Mouse (Mus musculus): ENCODE measurements around the gene Macf1. TPM values are rescaled to one million over a fixed set of nuclear protein-coding genes. Genes with fewer than 3 reads are reported as not detected.
A peak's percentile ranks its signal among the peaks of the same experiment; 100 is the strongest.

The Macf1 gene
- polyA plus RNA-seq, 1 experiment: 142 TPM

DNA sequence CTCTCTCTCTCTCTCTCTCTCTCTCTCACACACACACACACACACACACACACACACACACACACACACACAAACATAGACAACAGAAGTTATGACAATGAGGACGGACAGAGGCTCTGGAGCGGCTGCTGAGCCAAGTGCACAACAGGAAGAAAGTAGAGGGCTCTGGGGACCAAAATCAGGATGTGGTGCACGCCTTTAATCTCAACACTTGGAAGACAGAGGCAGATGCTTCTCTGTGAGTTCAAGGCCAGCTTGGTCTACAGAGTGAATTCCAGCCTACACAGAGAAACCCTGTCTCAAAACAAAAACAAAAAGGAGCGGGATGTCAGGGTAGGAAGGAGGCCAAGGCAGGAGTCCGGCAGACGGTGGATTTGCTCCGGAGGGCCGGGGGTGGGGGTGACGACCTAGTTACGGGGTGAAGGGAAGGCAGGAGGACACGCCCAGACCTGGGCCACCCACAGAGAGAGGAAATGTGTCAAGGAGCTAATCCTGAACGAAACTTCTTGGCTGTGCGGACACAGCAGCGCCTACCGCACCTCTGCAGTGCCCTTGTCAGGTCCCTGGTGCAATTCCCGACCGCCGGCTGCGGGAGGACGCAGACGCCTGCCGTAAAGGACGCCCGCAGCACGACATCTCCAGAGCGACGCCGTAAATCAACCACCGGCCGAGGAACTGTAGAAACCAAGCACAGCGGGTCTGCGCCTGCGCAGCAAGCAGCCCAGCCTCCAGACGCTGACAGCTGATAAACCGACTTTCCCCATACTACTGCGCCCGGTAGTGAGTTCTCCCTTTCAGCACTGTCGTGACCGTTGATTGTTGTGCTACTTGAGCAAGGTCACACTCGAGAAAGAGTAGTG, 33.6 kb upstream of the Macf1 start, which contains the start of gene Ndufs5:
Gene Ndufs5 (minus strand): TSS at position 629 of the 860 bp plus-strand sequence.
- TF ChIP-seq CTCF (IDR thresholded peaks at IDR 0.05; ENCODE audit: extremely low read depth, insufficient read depth, insufficient read length, insufficient replicate concordance) (no peak), POLR2A (IDR thresholded peaks at IDR 0.05; ENCODE audit: low read depth, low read length) (peak; percentile 57)
- under 1% methylated on average over 40 of the region's 40 CpGs for WGBS

DNA sequence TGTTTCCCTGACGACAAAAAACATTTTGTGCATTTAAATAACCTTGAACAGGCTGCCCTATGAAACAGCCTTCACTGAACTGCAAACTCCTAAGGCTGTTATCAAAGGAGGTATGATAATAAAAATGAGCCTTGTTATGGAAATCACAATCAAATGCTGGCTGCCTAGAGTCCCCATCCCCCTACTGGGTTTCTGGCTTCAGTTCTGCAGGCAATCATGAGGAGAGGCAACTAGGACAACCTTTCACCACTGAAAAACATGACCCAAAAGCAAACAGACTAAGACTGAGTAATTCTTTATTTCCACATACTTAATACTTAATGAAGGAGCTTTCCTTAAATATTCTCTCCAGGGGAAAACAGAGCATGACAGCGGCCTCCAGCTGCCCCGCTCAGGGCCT, 28.3 kb upstream of the Macf1 start:
- Histone ChIP-seq H3K4me1 (ENCODE audit: control insufficient read depth, insufficient read depth, insufficient read length) (no peaks in the 10 kb centered on the region), H3K27me3 (ENCODE audit: control insufficient read depth, insufficient read depth, low read length) (no peaks in the 10 kb centered on the region), H3K27ac (ENCODE audit: insufficient read depth, low read length) (no peak overlapping the region), H3K4me3 (ENCODE audit: extremely low read depth, insufficient read depth, insufficient read length) (no peak overlapping the region), H3K36me3 (ENCODE audit: control insufficient read depth, insufficient read depth, low read length) (peaks cover 13% of the 10 kb centered on the region)
- no peak for TF ChIP-seq CTCF (IDR thresholded peaks at IDR 0.05; ENCODE audit: extremely low read depth, insufficient read depth, insufficient read length, insufficient replicate concordance)
- no peak for TF ChIP-seq POLR2A (IDR thresholded peaks at IDR 0.05; ENCODE audit: low read depth, low read length)
- DNase-seq (ENCODE audit: low read depth in 1 of 2, low spot score in 2 of 2): no peak
- WGBS: 93% methylated on average over 3 of the region's 3 CpGs

More for the DNA sequence above, 33.6 kb upstream of the Macf1 start, which contains the start of gene Ndufs5:
- Histone ChIP-seq H3K27me3 (ENCODE audit: control insufficient read depth, insufficient read depth, low read length) (no peaks in the 10 kb centered on the region), H3K4me3 (ENCODE audit: extremely low read depth, insufficient read depth, insufficient read length) (peak within 1 kb of the TSS; percentile 91), H3K27ac (ENCODE audit: insufficient read depth, low read length) (peak within 1 kb of the TSS; percentile 73), H3K36me3 (ENCODE audit: control insufficient read depth, insufficient read depth, low read length) (peaks cover 10% of the 10 kb centered on the region), H3K4me1 (ENCODE audit: control insufficient read depth, insufficient read depth, insufficient read length) (no peaks in the 10 kb centered on the region)
- peak; percentile 92 to 97 for DNase-seq (ENCODE audit: low read depth in 1 of 2, low spot score in 2 of 2)

DNA sequence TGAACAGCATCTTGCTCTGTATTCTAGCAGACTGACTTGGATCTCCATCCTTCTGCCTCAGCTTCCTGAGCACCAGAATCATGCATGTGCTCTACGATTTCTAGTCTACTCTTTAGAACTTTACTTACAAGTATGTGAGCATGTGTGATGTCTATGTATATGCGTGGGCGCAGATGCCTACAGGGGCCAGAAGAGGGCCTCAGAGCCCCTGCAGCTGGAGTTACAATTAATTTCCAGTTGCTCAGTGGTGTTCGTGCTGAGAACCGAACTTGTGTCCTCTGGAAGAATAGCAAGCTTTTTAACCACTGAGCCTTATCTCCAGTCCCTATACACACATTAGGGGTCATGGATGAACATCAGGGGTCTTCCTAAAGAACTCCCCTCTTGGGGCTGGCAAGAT, 23.2 kb upstream of the Macf1 start:
- no peak for DNase-seq (ENCODE audit: low read depth in 1 of 2, low spot score in 2 of 2)
- Histone ChIP-seq H3K4me1 (ENCODE audit: control insufficient read depth, insufficient read depth, insufficient read length) (no peaks in the 10 kb centered on the region), H3K36me3 (ENCODE audit: control insufficient read depth, insufficient read depth, low read length) (peaks cover 2% of the 10 kb centered on the region), H3K27me3 (ENCODE audit: control insufficient read depth, insufficient read depth, low read length) (no peaks in the 10 kb centered on the region; the same call in 1 of the 2 replicates), H3K27ac (ENCODE audit: insufficient read depth, low read length) (no peak overlapping the region), H3K4me3 (ENCODE audit: extremely low read depth, insufficient read depth, insufficient read length) (no peak overlapping the region)
- no peak for TF ChIP-seq POLR2A (IDR thresholded peaks at IDR 0.05; ENCODE audit: low read depth, low read length)
- TF ChIP-seq CTCF (IDR thresholded peaks at IDR 0.05; ENCODE audit: extremely low read depth, insufficient read depth, insufficient read length, insufficient replicate concordance): no peak
- WGBS: 95% methylated on average over 5 of the region's 5 CpGs

DNA sequence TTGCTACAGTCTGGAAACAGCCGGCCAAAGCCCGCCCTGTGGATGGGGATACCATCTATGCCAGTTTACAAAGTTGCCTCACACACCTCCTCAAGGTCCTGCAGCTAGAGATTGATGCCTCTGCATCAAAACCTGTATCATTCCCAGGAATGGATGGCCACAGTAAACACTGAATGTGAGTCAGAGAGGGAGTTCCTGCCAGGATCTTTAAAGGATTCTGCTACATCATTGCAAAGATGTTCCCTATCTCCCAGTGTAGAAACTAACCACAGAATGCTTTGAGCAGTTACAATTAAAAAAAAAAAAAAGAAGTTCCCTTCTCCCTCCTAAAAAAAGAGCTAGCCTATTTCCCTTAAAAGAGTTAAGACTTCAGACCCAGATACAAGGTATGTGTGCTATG, 21.2 kb upstream of the Macf1 start:
- WGBS: 90% methylated on average over 2 of the region's 2 CpGs
- Histone ChIP-seq H3K4me3 (ENCODE audit: extremely low read depth, insufficient read depth, insufficient read length) (no peak overlapping the region), H3K4me1 (ENCODE audit: control insufficient read depth, insufficient read depth, insufficient read length) (no peaks in the 10 kb centered on the region), H3K36me3 (ENCODE audit: control insufficient read depth, insufficient read depth, low read length) (no peaks in the 10 kb centered on the region), H3K27ac (ENCODE audit: insufficient read depth, low read length) (no peak overlapping the region), H3K27me3 (ENCODE audit: control insufficient read depth, insufficient read depth, low read length) (no peaks in the 10 kb centered on the region; the same call in 1 of the 2 replicates)
- TF ChIP-seq CTCF (IDR thresholded peaks at IDR 0.05; ENCODE audit: extremely low read depth, insufficient read depth, insufficient read length, insufficient replicate concordance) (no peak), POLR2A (IDR thresholded peaks at IDR 0.05; ENCODE audit: low read depth, low read length) (no peak)
- DNase-seq (ENCODE audit: low read depth in 1 of 2, low spot score in 2 of 2): no peak

DNA sequence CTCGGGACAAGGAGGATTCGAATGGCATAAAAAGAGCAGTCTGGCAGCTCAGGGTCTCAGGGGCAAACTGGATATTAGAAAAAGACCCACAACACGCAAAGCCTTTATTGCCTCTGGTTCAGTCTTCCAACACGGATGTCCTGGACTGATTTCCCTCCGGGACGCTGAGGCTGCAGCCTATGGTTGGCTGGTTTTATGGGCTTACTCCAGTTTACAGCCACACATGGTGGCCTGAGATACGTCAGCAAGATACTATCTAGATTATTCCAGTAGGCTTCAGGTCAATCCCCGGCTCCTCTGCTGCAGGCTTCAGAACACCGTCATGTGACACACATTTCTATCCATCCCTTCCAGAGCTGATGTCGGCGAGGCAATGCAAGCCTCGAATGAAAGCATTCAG, 9.2 kb upstream of the Macf1 start:
- WGBS: 90% methylated on average over 12 of the region's 12 CpGs
- H3K4me1 ChIP-seq (ENCODE audit: control insufficient read depth, insufficient read depth, insufficient read length): no peaks in the 10 kb centered on the region
- TF ChIP-seq CTCF (IDR thresholded peaks at IDR 0.05; ENCODE audit: extremely low read depth, insufficient read depth, insufficient read length, insufficient replicate concordance) (no peak), POLR2A (IDR thresholded peaks at IDR 0.05; ENCODE audit: low read depth, low read length) (no peak)
- no peaks in the 10 kb centered on the region for H3K27me3 ChIP-seq (ENCODE audit: control insufficient read depth, insufficient read depth, low read length)
- H3K27ac ChIP-seq (ENCODE audit: insufficient read depth, low read length): no peak overlapping the region
- no peak for DNase-seq (ENCODE audit: low read depth in 1 of 2, low spot score in 2 of 2)
- H3K36me3 ChIP-seq (ENCODE audit: control insufficient read depth, insufficient read depth, low read length): no peaks in the 10 kb centered on the region
- no peak overlapping the region for H3K4me3 ChIP-seq (ENCODE audit: extremely low read depth, insufficient read depth, insufficient read length)

DNA sequence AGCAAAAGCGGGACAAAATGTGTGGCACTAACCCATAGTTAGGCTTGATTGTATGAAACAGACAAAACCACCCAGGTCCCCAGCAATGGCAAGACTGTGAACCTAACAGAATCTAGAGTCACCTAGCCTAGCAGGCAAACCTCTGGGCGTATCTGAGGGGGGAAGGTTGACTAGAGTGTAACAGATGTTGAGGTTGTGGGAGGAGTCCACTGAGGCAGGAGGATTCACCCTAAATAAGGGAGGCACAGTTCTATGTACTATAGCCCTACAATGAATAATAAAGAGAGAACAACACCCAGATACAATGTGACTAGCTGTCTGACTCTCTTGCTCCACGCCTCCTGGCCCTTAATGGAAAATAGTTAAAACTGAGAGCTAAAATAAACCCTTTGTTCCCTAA, 7.9 kb upstream of the Macf1 start:
- TF ChIP-seq CTCF (IDR thresholded peaks at IDR 0.05; ENCODE audit: extremely low read depth, insufficient read depth, insufficient read length, insufficient replicate concordance) (no peak), POLR2A (IDR thresholded peaks at IDR 0.05; ENCODE audit: low read depth, low read length) (no peak)
- H3K4me3 ChIP-seq (ENCODE audit: extremely low read depth, insufficient read depth, insufficient read length): no peak overlapping the region
- H3K4me1 ChIP-seq (ENCODE audit: control insufficient read depth, insufficient read depth, insufficient read length): no peaks in the 10 kb centered on the region
- DNase-seq (ENCODE audit: low read depth in 1 of 2, low spot score in 2 of 2): no peak
- no peak overlapping the region for H3K27ac ChIP-seq (ENCODE audit: insufficient read depth, low read length)
- H3K36me3 ChIP-seq (ENCODE audit: control insufficient read depth, insufficient read depth, low read length): no peaks in the 10 kb centered on the region
- peaks cover 5% of the 10 kb centered on the region for H3K27me3 ChIP-seq (ENCODE audit: control insufficient read depth, insufficient read depth, low read length)
- WGBS: 75% methylated on average over 3 of the region's 3 CpGs

DNA sequence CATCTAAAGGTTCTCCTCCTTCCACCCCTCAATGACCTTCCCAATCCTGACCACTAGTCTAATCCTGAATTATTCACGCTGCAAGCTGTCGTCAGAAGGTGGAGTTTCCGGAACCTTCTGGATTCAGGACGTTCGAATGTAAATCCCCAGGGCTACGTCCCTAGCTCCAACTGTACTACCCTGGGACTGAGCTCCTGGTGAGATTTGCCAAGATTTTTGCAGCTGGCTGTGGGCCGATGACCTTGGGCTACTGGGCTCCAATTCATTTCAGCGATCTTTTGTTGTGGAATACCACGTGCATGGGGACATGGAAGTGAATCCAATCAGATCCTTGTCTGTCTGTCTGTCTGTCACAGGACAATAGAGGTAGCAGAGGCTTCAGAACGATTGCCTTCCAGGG, 6.2 kb upstream of the Macf1 start:
- H3K27me3 ChIP-seq (ENCODE audit: control insufficient read depth, insufficient read depth, low read length): peaks cover 16% of the 10 kb centered on the region
- WGBS: 91% methylated on average over 10 of the region's 10 CpGs
- H3K4me3 ChIP-seq (ENCODE audit: extremely low read depth, insufficient read depth, insufficient read length): no peak overlapping the region
- no peak for DNase-seq (ENCODE audit: low read depth in 1 of 2, low spot score in 2 of 2)
- no peaks in the 10 kb centered on the region for H3K36me3 ChIP-seq (ENCODE audit: control insufficient read depth, insufficient read depth, low read length)
- no peak overlapping the region for H3K27ac ChIP-seq (ENCODE audit: insufficient read depth, low read length)
- H3K4me1 ChIP-seq (ENCODE audit: control insufficient read depth, insufficient read depth, insufficient read length): peaks cover 5% of the 10 kb centered on the region; the same call in 1 of the 2 replicates
- no peak for TF ChIP-seq POLR2A (IDR thresholded peaks at IDR 0.05; ENCODE audit: low read depth, low read length)
- TF ChIP-seq CTCF (IDR thresholded peaks at IDR 0.05; ENCODE audit: extremely low read depth, insufficient read depth, insufficient read length, insufficient replicate concordance): no peak
